Mouse (Mus musculus) liver, adult 2 months (tissue): ENCODE measurements at regions not wholly inside any gene's neighbourhood (a gene's known extent, or its start where the extent isn't known, plus 50 kb on each side); places are given as distances from the start of the nearest gene placed in this dataset.

ENCODE experiments used
- DNase-seq: peaks from one replicate; pipeline ENCODE4 v3.0.0-alpha.2; 2011; ENCODE audit warnings: low read depth, low spot score; ENCODE audit errors: extremely low read depth
- H3K27ac ChIP-seq: fragments of 200-500 bp; replicated peaks from 2 replicates; pipeline ENCODE4 v1.5.1; 2012; ENCODE audit warnings: low read depth, mild to moderate bottlenecking, control low read depth, inconsistent platforms, low read length; ENCODE audit not compliant: insufficient read depth
- H3K27me3 ChIP-seq: fragments of 200-500 bp; 2 replicates; pipeline ENCODE4 v1.6.1; 2012; ENCODE audit warnings: mild to moderate bottlenecking, moderate library complexity, low read length, inconsistent platforms; ENCODE audit not compliant: control insufficient read depth, insufficient read depth
- H3K36me3 ChIP-seq: fragments of 200-500 bp; 2 replicates; pipeline ENCODE4 v1.6.1; 2012; ENCODE audit warnings: low read length, inconsistent platforms; ENCODE audit not compliant: control insufficient read depth, insufficient read depth
- H3K4me1 ChIP-seq: fragments of 200-500 bp; 2 replicates; pipeline ENCODE4 v1.6.1; 2011; ENCODE audit warnings: low read length; ENCODE audit not compliant: control insufficient read depth, insufficient read depth
- H3K4me3 ChIP-seq: fragments of 200-500 bp; 2 replicates; pipeline ENCODE4 v1.5.1; 2011; ENCODE audit warnings: low read depth, mild to moderate bottlenecking, control low read depth, low read length, moderate library complexity; ENCODE audit not compliant: insufficient read depth
- H3K79me2 ChIP-seq: fragments of 200-500 bp; 2 replicates; pipeline ENCODE4 v1.6.1; 2012; ENCODE audit warnings: inconsistent platforms, mild to moderate bottlenecking, low read length, moderate library complexity; ENCODE audit not compliant: control insufficient read depth, insufficient read depth
- H3K9ac ChIP-seq: fragments of 200-500 bp; 2 replicates; pipeline ENCODE4 v1.6.1; 2012; ENCODE audit warnings: low read depth, mild to moderate bottlenecking, control low read depth, inconsistent platforms, low read length
- CTCF ChIP-seq: fragments of 200-500 bp; IDR thresholded peaks from 2 replicates; pipeline ENCODE4 v1.5.1; 2011; ENCODE audit warnings: low read depth, low read length, control low read depth
- POLR2A ChIP-seq: fragments of 200-500 bp; IDR thresholded peaks from 2 replicates; pipeline ENCODE4 v1.6.1; 2011; ENCODE audit warnings: low read length, control low read depth; ENCODE audit not compliant: insufficient read depth; ENCODE audit errors: extremely low read depth
- WGBS: fragments of 180-500 bp; shearing (Covaris S2); methylation state at CpG from one replicate; pipeline ENCODE4 v1.1.7; 2018; 5-methylcytosine and 5-hydroxymethylcytosine counted together

DNA sequence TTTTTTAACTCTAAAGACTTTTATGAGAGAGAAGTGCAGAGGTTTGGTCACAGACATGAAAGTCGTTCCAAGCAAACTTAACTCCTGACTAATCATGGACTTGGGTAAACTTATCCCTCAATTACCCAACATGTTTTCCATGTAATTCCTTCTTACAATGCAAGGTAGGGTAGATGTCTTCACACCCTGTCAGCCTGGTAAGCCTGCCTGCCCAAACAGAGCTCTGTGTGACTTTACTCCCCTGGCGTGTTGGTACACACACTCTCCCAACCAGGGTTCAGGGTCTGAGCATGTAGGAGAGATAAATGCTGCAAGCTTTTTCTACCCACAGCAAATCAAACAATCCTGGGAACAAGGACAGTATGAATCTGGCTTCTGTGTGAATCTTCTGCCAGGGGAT lies 192.1 kb upstream of the Camk1g start:
- no peak overlapping the region for H3K27ac ChIP-seq
- no peak overlapping the region for H3K4me3 ChIP-seq
- H3K9ac ChIP-seq, result no peak overlapping the region
- DNase-seq, result no peak
- H3K79me2 ChIP-seq, result no peaks in the 10 kb centered on the region
- H3K4me1 ChIP-seq, result 0 out of 2 replicates have a peak, but pooled peaks cover 2% of the 10 kb centered on the region
- WGBS, result 84% methylated on average over 2 of the region's 2 CpGs
- H3K36me3 ChIP-seq, result no peaks in the 10 kb centered on the region
- H3K27me3 ChIP-seq, result no peaks in the 10 kb centered on the region
- TF ChIP-seq POLR2A (no peak), CTCF (no peak)

DNA sequence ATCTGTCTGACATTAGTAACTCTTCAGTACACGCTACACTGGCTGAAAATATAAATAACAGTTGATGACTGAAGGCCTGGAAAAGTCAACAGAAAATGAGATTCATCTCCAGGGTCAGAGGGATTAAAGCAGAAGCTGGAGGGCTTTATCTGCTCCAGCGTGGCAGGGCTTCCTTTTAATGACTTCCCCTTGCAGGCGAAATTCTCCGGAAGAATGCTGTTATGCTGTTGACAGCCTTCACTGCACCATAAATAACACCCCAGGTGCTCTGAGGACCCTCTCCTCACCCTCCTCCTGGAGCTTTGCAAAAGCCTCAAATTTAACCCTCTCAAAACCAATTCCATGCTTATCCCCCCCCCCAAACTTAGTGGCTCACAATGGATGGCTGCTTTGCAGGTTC lies 188.0 kb upstream of the Camk1g start:
- Histone ChIP-seq H3K4me3 (no peak overlapping the region), H3K9ac (no peak overlapping the region), H3K79me2 (no peaks in the 10 kb centered on the region), H3K27me3 (no peaks in the 10 kb centered on the region), H3K36me3 (no peaks in the 10 kb centered on the region), H3K4me1 (no peaks in the 10 kb centered on the region), H3K27ac (no peak overlapping the region)
- no peak for DNase-seq
- WGBS, result 68% methylated on average over 4 of the region's 4 CpGs
- TF ChIP-seq POLR2A (no peak), CTCF (no peak)

DNA sequence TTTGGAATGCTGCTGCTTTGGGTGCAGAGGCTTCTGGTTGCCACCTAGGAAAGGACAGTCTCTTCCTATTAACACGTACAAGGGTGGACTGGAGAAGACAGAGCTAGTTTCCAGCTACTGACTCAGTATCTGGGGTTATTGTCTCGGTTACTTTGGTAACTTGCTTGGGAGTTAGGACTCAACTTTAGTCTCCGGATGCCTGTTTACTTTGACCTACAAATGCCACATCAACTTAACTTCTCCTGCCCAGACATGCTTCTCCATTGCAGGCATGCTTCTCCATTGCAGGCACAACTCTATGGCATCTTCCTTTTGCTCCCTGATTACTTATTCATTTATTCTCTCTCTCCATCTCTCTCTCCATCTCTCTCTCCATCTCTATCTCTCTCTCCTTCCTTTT lies 184.6 kb upstream of the Camk1g start:
- no peaks in the 10 kb centered on the region for H3K4me1 ChIP-seq
- no peak overlapping the region for H3K4me3 ChIP-seq
- H3K9ac ChIP-seq, result no peak overlapping the region

GRCm38 (mm10) chr1:193552348-193552747 lies 182.2 kb upstream of the Camk1g start:
- TF ChIP-seq CTCF (no peak), POLR2A (no peak)
- Histone ChIP-seq H3K27me3 (no peaks in the 10 kb centered on the region), H3K9ac (no peak overlapping the region), H3K36me3 (no peaks in the 10 kb centered on the region), H3K79me2 (no peaks in the 10 kb centered on the region), H3K27ac (no peak overlapping the region), H3K4me3 (no peak overlapping the region), H3K4me1 (no peaks in the 10 kb centered on the region)
- 60% methylated on average over 2 of the region's 2 CpGs for WGBS
- no peak for DNase-seq

More for the DNA sequence above, 184.6 kb upstream of the Camk1g start:
- DNase-seq, result no peak
- TF ChIP-seq CTCF (no peak), POLR2A (no peak)
- H3K27me3 ChIP-seq, result no peaks in the 10 kb centered on the region
- H3K79me2 ChIP-seq, result no peaks in the 10 kb centered on the region
- no peaks in the 10 kb centered on the region for H3K36me3 ChIP-seq
- WGBS, result 78% methylated on average over 3 of the region's 3 CpGs
- no peak overlapping the region for H3K27ac ChIP-seq

DNA sequence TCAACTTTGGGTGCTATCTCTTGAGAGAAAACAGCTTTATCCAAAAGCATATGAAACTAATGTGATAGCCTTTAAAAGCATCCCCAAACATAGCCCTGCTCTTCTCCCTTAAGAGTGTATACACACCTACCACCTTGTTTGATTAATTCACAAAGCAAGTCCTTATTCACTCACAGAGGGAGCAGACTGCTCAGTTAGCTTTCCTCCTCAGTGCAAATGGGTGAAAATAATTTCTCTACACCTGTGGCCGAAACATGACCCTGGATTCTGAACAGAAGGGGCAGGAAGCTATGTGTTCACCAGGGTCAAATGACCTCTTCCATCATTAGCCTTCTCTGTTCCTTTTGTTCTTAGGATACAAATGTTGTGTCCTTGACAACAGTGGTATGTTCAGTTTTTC lies 181.2 kb upstream of the Camk1g start:
- TF ChIP-seq CTCF, result no peak
- TF ChIP-seq POLR2A, result no peak
- Histone ChIP-seq H3K27me3 (no peaks in the 10 kb centered on the region), H3K79me2 (no peaks in the 10 kb centered on the region), H3K4me3 (no peak overlapping the region), H3K4me1 (no peaks in the 10 kb centered on the region), H3K27ac (no peak overlapping the region), H3K36me3 (no peaks in the 10 kb centered on the region), H3K9ac (no peak overlapping the region)
- 68% methylated on average over 1 of the region's 1 CpGs for WGBS
- DNase-seq, result no peak

DNA sequence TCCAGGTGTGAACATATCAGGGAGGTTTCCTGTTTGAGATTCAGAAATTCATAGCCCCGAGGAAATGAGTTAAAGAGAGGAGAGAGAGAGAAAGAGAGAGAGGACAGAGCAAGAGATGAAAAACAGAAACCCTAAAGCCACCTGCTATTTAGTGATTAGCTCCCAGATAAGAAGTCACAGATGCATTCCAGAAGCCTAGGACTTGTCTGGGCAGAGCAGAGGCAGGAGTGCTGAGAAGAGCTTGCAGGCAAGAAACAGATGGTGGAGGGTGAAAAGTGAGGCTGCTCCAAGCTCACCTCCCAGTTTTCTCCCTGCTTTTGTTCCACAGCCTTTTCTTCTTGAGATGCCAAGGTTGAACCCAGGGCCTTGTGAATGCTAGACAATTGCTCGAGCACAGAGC lies 180.7 kb upstream of the Camk1g start:
- Histone ChIP-seq H3K4me3 (no peak overlapping the region), H3K27me3 (no peaks in the 10 kb centered on the region), H3K9ac (no peak overlapping the region), H3K27ac (no peak overlapping the region), H3K4me1 (no peaks in the 10 kb centered on the region), H3K79me2 (no peaks in the 10 kb centered on the region), H3K36me3 (no peaks in the 10 kb centered on the region)
- 23% methylated on average over 2 of the region's 2 CpGs for WGBS
- DNase-seq, result no peak
- TF ChIP-seq POLR2A, result no peak
- TF ChIP-seq CTCF, result no peak
